Mouse (Mus musculus) spleen, postnatal 36 days (tissue): ENCODE results near the gene Plekha5.
"Not testable (repeated sequence)": the region's sequence is repeated elsewhere in the genome, so short reads cannot be mapped to it uniquely, and the experiment has no call there.

Experiments used
- DNase-seq, 2 experiments: peaks; one replicate each; pipeline ENCODE4 v3.0.0; 2022; ENCODE audit warnings: low spot score in 2 of 2, mixed read lengths in 1 of 2

Gene Plekha5

GRCm38 (mm10) chr6:140576961-140577821 lies 153.3 kb downstream of the Plekha5 start:
- DNase-seq = no peak

GRCm38 (mm10) chr6:140577822-140578170 lies 153.9 kb downstream of the Plekha5 start:
- DNase-seq = no peak

- not testable (repeated sequence) for DNase-seq
Observed at GRCm38 (mm10) chr6:140578985-140579384, 155.1 kb downstream of the Plekha5 start.

GRCm38 (mm10) chr6:140580170-140580569 lies 156.3 kb downstream of the Plekha5 start:
- DNase-seq = no peak

GRCm38 (mm10) chr6:140586714-140587259 lies 162.9 kb downstream of the Plekha5 start:
- DNase-seq = no peak

GRCm38 (mm10) chr6:140591331-140591730 lies 167.5 kb downstream of the Plekha5 start:
- no peak for DNase-seq

- no peak for DNase-seq
Observed at GRCm38 (mm10) chr6:140592713-140593112, 168.9 kb downstream of the Plekha5 start.

GRCm38 (mm10) chr6:140593420-140594170 lies 169.7 kb downstream of the Plekha5 start:
- DNase-seq = no peak

GRCm38 (mm10) chr6:140595551-140595950 lies 171.7 kb downstream of the Plekha5 start:
- DNase-seq = not testable (repeated sequence)

GRCm38 (mm10) chr6:140597381-140598329 lies 173.8 kb downstream of the Plekha5 start:
- DNase-seq = no peak

GRCm38 (mm10) chr6:140598516-140598915 lies 174.7 kb downstream of the Plekha5 start:
- no peak for DNase-seq

- no peak for DNase-seq
Observed at GRCm38 (mm10) chr6:140599337-140599736, 175.5 kb downstream of the Plekha5 start.

GRCm38 (mm10) chr6:140600671-140601070 lies 176.8 kb downstream of the Plekha5 start:
- DNase-seq = not testable (repeated sequence)

GRCm38 (mm10) chr6:140601175-140601574 lies 177.3 kb downstream of the Plekha5 start:
- no peak for DNase-seq

GRCm38 (mm10) chr6:140603228-140603944 lies 179.5 kb downstream of the Plekha5 start:
- DNase-seq = no peak

- DNase-seq = not testable (repeated sequence)
Observed at GRCm38 (mm10) chr6:140605173-140605572, 181.3 kb downstream of the Plekha5 start.

- no peak for DNase-seq
Observed at GRCm38 (mm10) chr6:140605732-140606131, 181.9 kb downstream of the Plekha5 start.

- no peak for DNase-seq
Observed at GRCm38 (mm10) chr6:140606534-140606933, 182.7 kb downstream of the Plekha5 start.

- no peak for DNase-seq
Observed at GRCm38 (mm10) chr6:140608666-140609065, 184.8 kb downstream of the Plekha5 start.

GRCm38 (mm10) chr6:140609533-140609932 lies 185.7 kb downstream of the Plekha5 start:
- no peak for DNase-seq

GRCm38 (mm10) chr6:140610117-140610516 lies 186.3 kb downstream of the Plekha5 start:
- DNase-seq = no peak
